Mouse (Mus musculus) forebrain, postnatal 0 days (tissue): ENCODE results near the gene Sipa1l3. TPM values are rescaled to one million over a fixed set of nuclear protein-coding genes. Genes with fewer than 3 reads are reported as not detected.

ENCODE experiments used
- ATAC-seq: fragments of 200-750 bp; cut with Nextera tagmentation; 2 replicates; pipeline ENCODE4 v1.8.0; 2017; ENCODE audit warnings: mild to moderate bottlenecking, moderate library complexity
- DNase-seq: peaks from one replicate; pipeline ENCODE4 v3.0.0-alpha.2; 2015
- H3K27ac ChIP-seq: fragments of 300-500 bp; sonication (generic); 2 replicates; pipeline ENCODE4 v1.5.1; 2014; ENCODE audit warnings: low read depth, mild to moderate bottlenecking, antibody characterized with exemption, low read length, moderate library complexity, mixed read lengths
- H3K27me3 ChIP-seq: fragments of 300-500 bp; sonication (generic); 2 replicates; pipeline ENCODE4 v1.6.1; 2014; ENCODE audit warnings: mild to moderate bottlenecking, low read length, mixed read lengths; ENCODE audit not compliant: insufficient read depth
- H3K36me3 ChIP-seq: fragments of 300-500 bp; sonication (generic); 2 replicates; pipeline ENCODE4 v1.6.1; 2014; ENCODE audit warnings: mild to moderate bottlenecking, moderate library complexity; ENCODE audit not compliant: insufficient read depth
- H3K4me1 ChIP-seq: fragments of 300-500 bp; sonication (generic); 2 replicates; pipeline ENCODE4 v1.6.1; 2014; ENCODE audit warnings: antibody characterized with exemption; ENCODE audit not compliant: insufficient read depth
- H3K4me2 ChIP-seq: fragments of 300-500 bp; sonication (generic); 2 replicates; pipeline ENCODE4 v1.6.1; 2014; ENCODE audit warnings: low read depth, mild to moderate bottlenecking, moderate library complexity
- H3K4me3 ChIP-seq: fragments of 300-500 bp; sonication (generic); 2 replicates; pipeline ENCODE4 v1.5.1; 2014; ENCODE audit warnings: low read depth, low read length, mixed read lengths
- H3K9ac ChIP-seq: fragments of 300-500 bp; sonication (generic); 2 replicates; pipeline ENCODE4 v1.6.1; 2014; ENCODE audit warnings: mild to moderate bottlenecking
- H3K9me3 ChIP-seq: fragments of 300-500 bp; sonication (generic); 2 replicates; pipeline ENCODE4 v1.6.1; 2016; ENCODE audit warnings: low read length
- CTCF ChIP-seq: sonication (generic); IDR thresholded peaks from 2 replicates; pipeline ENCODE4 v1.5.1; 2016; ENCODE audit warnings: antibody characterized with exemption, control low read depth, low read depth
- whole genome bisulfite sequencing: fragments of 180-500 bp; shearing (Covaris S2); extraction: QIAGEN DNeasy Blood & Tissue Kit; methylation state at CpG from one replicate; pipeline ENCODE4 v1.1.7; 2014; 5-methylcytosine and 5-hydroxymethylcytosine counted together
- polyA plus RNA-seq: library from polyadenylated mRNA; unstranded; fragments of >200 nt; fragmentation: Nextera tagmentation; extraction: Ambion mirVana; gene quantifications from 2 replicates; pipeline ENCODE4 v1.2.1, GENCODE M21; 2015
- total RNA-seq: library from RNA; depleted of rRNA; stranded (reverse); fragments of >200 nt; gene quantifications from 2 replicates; pipeline ENCODE4 v1.2.3, GENCODE M21; 2014

Gene Sipa1l3
- total and polyA plus RNA-seq, 2 experiments from 2014 or later: 12.1 to 44.1 TPM

DNA sequence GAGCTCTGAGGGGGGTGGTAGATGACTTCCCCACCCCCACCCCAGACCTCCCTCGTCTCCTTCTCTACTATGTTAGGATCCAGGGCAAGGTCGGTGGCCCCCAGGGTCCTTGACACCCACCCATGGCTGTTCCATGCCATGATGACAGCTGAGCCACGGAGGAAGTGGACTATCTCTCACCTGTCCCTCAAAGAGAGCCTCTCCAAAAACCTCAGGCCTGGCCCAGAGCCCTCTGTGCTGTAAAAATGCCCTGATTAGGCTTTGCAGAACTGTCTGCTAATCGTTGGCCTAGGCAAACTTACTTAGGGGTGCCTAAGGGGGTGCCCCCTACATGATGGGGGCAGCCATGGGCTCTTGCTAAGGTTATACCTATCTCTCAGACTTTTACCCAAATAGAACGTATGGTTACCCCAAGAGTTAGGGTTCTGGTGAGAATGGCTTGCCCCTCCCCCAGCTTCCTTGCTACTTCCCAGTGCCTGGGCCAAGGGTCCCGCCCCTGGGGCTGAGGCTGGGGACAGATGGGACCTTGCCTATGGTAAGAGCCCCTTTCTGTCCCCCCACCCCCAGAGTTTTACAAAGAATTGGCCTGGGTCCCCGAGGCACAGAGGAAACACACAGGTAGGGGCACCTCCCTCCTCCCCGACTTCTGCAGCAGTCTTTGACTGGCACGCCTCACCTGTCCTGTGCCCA, 204.7 kb downstream of the Sipa1l3 start:
- Histone ChIP-seq H3K4me1 (peaks cover 68% of the 10 kb centered on the region), H3K9me3 (no peaks in the 10 kb centered on the region), H3K27ac (peak overlapping the region; percentile 95), H3K4me3 (no peak overlapping the region), H3K4me2 (peak overlapping the region; percentile 47), H3K36me3 (peaks cover 29% of the 10 kb centered on the region), H3K27me3 (no peaks in the 10 kb centered on the region), H3K9ac (peak overlapping the region; percentile 37; the same call in 1 of the 2 replicates)
- DNase-seq (no peak), ATAC-seq (no peak)
- 50% methylated on average over 9 of the region's 9 CpGs for WGBS
- no peak for TF ChIP-seq CTCF

GRCm38 (mm10) chr7:29313051-29313450, 205.4 kb downstream of the Sipa1l3 start:
- WGBS: 21% methylated on average over 9 of the region's 9 CpGs
- ATAC-seq (no peak), DNase-seq (peak; percentile 69)
- no peak for TF ChIP-seq CTCF
- no peaks in the 10 kb centered on the region for H3K9me3 ChIP-seq
- H3K27ac ChIP-seq: peak overlapping the region; percentile 76
- H3K9ac ChIP-seq: peak overlapping the region; percentile 25
- peak overlapping the region; percentile 14; the same call in 1 of the 2 replicates for H3K4me3 ChIP-seq
- H3K4me2 ChIP-seq: peak overlapping the region; percentile 47
- H3K27me3 ChIP-seq: no peaks in the 10 kb centered on the region
- peaks cover 29% of the 10 kb centered on the region for H3K36me3 ChIP-seq
- peaks cover 61% of the 10 kb centered on the region for H3K4me1 ChIP-seq

GRCm38 (mm10) chr7:29309749-29310148, 208.7 kb downstream of the Sipa1l3 start:
- no peak for TF ChIP-seq CTCF
- DNase-seq (no peak), ATAC-seq (no peak)
- peak overlapping the region; percentile 79 for H3K4me3 ChIP-seq
- H3K4me2 ChIP-seq: peak overlapping the region; percentile 95
- H3K36me3 ChIP-seq: peaks cover 19% of the 10 kb centered on the region
- H3K9ac ChIP-seq: peak overlapping the region; percentile 78
- WGBS: 13% methylated on average over 5 of the region's 5 CpGs
- H3K27ac ChIP-seq: peak overlapping the region; percentile 64; the same call in 1 of the 2 replicates
- no peaks in the 10 kb centered on the region for H3K27me3 ChIP-seq
- no peaks in the 10 kb centered on the region for H3K9me3 ChIP-seq
- peaks cover 44% of the 10 kb centered on the region for H3K4me1 ChIP-seq

DNA sequence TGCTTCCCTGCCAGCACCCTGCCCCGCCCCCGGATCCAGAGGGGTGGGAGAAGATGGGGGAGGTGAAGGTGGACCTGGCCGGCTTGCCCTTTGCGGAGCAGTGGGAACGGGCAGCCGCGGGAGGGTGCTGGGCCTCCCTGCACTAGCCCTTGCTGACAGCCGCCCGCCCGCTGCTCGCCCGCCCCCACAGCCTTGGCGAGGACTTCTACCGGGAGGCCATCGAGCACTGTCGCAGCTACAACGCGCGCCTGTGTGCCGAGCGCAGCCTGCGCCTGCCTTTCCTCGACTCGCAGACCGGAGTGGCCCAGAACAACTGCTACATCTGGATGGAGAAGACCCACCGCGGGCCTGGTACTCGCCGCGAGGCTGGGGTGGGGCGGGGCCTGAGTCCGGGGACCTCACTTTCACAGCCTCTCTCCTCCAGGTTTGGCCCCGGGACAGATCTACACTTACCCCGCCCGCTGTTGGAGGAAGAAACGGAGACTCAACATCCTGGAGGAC, 209.2 kb downstream of the Sipa1l3 start:
- Histone ChIP-seq H3K27ac (peak overlapping the region; percentile 64), H3K4me3 (peak overlapping the region; percentile 79), H3K4me1 (peaks cover 39% of the 10 kb centered on the region), H3K27me3 (no peaks in the 10 kb centered on the region), H3K9me3 (no peaks in the 10 kb centered on the region), H3K9ac (peak overlapping the region; percentile 78), H3K4me2 (peak overlapping the region; percentile 95), H3K36me3 (peaks cover 19% of the 10 kb centered on the region)
- DNase-seq (no peak), ATAC-seq (no peak)
- WGBS: under 1% methylated on average over 36 of the region's 36 CpGs
- TF ChIP-seq CTCF: no peak

DNA sequence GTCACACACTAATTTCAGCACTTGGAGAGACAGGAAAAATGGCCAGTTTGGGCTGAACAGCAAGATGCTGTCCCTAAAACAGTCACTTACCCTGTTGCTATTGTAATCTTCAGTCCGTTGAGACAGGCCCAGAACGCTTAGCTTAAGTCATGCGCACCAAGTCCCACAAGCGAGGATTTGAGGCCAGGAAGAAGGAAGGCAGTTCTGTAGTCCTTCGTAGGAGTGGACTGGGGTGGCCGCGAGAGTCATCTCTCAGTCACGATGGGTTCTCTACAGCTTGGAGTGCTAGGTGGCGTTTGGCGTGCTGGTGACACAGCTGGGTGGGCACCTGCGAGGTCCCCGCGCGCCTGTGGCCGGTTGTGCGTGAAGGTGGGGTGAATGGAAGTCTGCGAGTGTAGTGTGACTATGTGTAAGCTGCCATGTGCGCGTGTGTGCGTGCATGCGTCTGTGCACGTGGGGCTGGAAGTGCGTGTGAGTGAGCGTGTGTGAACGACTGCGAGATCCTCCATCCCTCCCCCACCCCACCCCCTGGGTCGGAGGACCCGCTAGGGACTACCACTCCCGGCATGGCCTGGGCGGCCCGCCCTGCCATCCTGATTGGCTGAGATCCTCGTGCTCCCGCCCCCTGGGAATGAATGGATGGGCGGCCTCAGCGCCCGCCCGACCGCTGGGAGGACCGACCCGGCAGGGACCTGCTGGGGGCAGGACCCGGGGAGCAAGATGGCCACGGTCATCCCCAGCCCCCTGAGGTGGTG, 210.9 kb downstream of the Sipa1l3 start:
- Histone ChIP-seq H3K27me3 (no peaks in the 10 kb centered on the region), H3K36me3 (peaks cover 14% of the 10 kb centered on the region), H3K4me1 (peaks cover 24% of the 10 kb centered on the region), H3K9ac (peak overlapping the region; percentile 78), H3K4me2 (peak overlapping the region; percentile 95), H3K9me3 (no peaks in the 10 kb centered on the region), H3K27ac (peak overlapping the region; percentile 81), H3K4me3 (peak overlapping the region; percentile 79)
- TF ChIP-seq CTCF: peak; percentile 19; the same call in 1 of the 2 replicates
- WGBS: 3% methylated on average over 42 of the region's 42 CpGs
- peak; percentile 96 for DNase-seq
- peak; percentile 81 for ATAC-seq

GRCm38 (mm10) chr7:29306619-29307018, 211.8 kb downstream of the Sipa1l3 start:
- peaks cover 22% of the 10 kb centered on the region for H3K4me1 ChIP-seq
- 12% methylated on average over 7 of the region's 7 CpGs for WGBS

DNA sequence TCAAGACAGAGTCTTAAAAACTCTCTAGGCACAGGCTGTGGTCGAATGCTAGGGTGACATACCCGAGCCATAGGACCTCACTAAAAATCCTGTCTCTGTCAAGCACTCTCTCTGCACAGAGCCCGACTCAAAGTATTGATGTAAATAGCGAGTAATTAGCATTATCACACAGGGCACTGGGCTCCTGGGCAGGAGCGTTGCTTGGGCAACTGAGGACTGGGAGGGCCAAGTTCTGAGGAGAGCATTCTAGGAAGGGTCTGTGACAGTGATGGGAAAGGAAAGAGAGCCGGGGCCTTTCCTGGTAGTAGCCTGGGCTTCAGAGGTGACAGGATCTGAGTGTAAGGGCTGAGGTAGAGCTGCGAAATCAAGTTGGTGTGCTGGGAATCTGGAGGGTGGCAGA, 212.3 kb downstream of the Sipa1l3 start:
- peak overlapping the region; percentile 86 for H3K27ac ChIP-seq
- H3K4me3 ChIP-seq: peak overlapping the region; percentile 79
- peaks cover 4% of the 10 kb centered on the region for H3K36me3 ChIP-seq
- DNase-seq (no peak), ATAC-seq (no peak)
- peaks cover 22% of the 10 kb centered on the region for H3K4me1 ChIP-seq
- H3K9me3 ChIP-seq: no peaks in the 10 kb centered on the region
- no peak for TF ChIP-seq CTCF
- H3K9ac ChIP-seq: peak overlapping the region; percentile 78
- WGBS: 12% methylated on average over 7 of the region's 7 CpGs
- peak overlapping the region; percentile 95 for H3K4me2 ChIP-seq
- H3K27me3 ChIP-seq: no peaks in the 10 kb centered on the region

More at GRCm38 (mm10) chr7:29306619-29307018, 211.8 kb downstream of the Sipa1l3 start:
- no peak for ATAC-seq
- H3K9ac ChIP-seq: peak overlapping the region; percentile 78; the same call in 1 of the 2 replicates
- peak overlapping the region; percentile 95 for H3K4me2 ChIP-seq
- H3K4me3 ChIP-seq: peak overlapping the region; percentile 79
- no peaks in the 10 kb centered on the region for H3K9me3 ChIP-seq
- peak overlapping the region; percentile 81 for H3K27ac ChIP-seq
- peaks cover 8% of the 10 kb centered on the region for H3K36me3 ChIP-seq
- H3K27me3 ChIP-seq: no peaks in the 10 kb centered on the region
- peak; percentile 85 for DNase-seq
- peak; percentile 65 for TF ChIP-seq CTCF
